In genomic region chr8:122269404-122269803, GRCm38 (mm10) we compare ENCODE assay signal across 8 mouse cellular contexts. TPM values are rescaled to one million over a fixed set of nuclear protein-coding genes. Genes with fewer than 3 reads are reported as not detected.
A peak's percentile ranks its signal among the peaks of the same experiment; 100 is the strongest.
DNase-seq lines count a peak whose midpoint lies in the region; ATAC-seq and TF ChIP-seq lines count a peak whose summit lies in the region.

No protein-coding gene starts in this region.

- H3K36me3 ChIP-seq in forebrain, postnatal 0 days (ENCODE audit: insufficient read depth), result no peaks in the 10 kb centered on the region
- H3K36me3 ChIP-seq in hindbrain, embryonic 13.5 days, result no peaks in the 10 kb centered on the region

- H3K9me3 ChIP-seq in forebrain, postnatal 0 days (ENCODE audit: low read length), result no peaks in the 10 kb centered on the region
- H3K9me3 ChIP-seq in hindbrain, embryonic 13.5 days, result no peaks in the 10 kb centered on the region

- peak overlapping the region; percentile 51 for H3K9ac ChIP-seq in forebrain, postnatal 0 days
- H3K9ac ChIP-seq in hindbrain, embryonic 13.5 days, result peak overlapping the region; percentile 67

- WGBS in cerebellum, adult 2 months, result 10% methylated on average over 21 of the region's 21 CpGs
- WGBS in forebrain, postnatal 0 days, result 5% methylated on average over 21 of the region's 21 CpGs
- WGBS in hindbrain, embryonic 13.5 days, result 2% methylated on average over 21 of the region's 21 CpGs

- peak; percentile 97 for TF ChIP-seq CTCF in cerebellum, adult 2 months (IDR thresholded peaks at IDR 0.05; ENCODE audit: borderline replicate concordance, insufficient read depth, low read depth, low read length)
- TF ChIP-seq CTCF in forebrain, postnatal 0 days (IDR thresholded peaks at IDR 0.05; ENCODE audit: low read depth), result peak; percentile 99

- ATAC-seq in forebrain, postnatal 0 days, result peak; percentile 83
- peak; percentile 50 for ATAC-seq in hindbrain, embryonic 13.5 days (ENCODE audit: low FRiP score)

- DNase-seq in NIH3T3 (ENCODE audit: low read depth), result peak; percentile 69
- peak; percentile 80 to 89 for DNase-seq in cerebellum, adult 2 months
- peak; percentile 89 for DNase-seq in forebrain, postnatal 0 days
- peak; percentile 82 to 83 for DNase-seq in layer of hippocampus, postnatal 36 days
- peak; percentile 65 for DNase-seq in lung, postnatal 25 days (ENCODE audit: low spot score)
- peak; percentile 65 for DNase-seq in retina, postnatal 7 days (ENCODE audit: low read depth, low spot score)
- DNase-seq in urinary bladder, adult 2 months (ENCODE audit: low spot score), result peak; percentile 74

- H3K4me2 ChIP-seq in forebrain, postnatal 0 days (ENCODE audit: low read depth), result peak overlapping the region; percentile 61
- peak overlapping the region; percentile 69 for H3K4me2 ChIP-seq in hindbrain, embryonic 13.5 days

- H3K4me1 ChIP-seq in cerebellum, adult 2 months (ENCODE audit: control insufficient read depth, insufficient read depth, low read length), result peaks cover 34% of the 10 kb centered on the region
- no peaks in the 10 kb centered on the region; the same call in 1 of the 2 replicates for H3K4me1 ChIP-seq in forebrain, postnatal 0 days (ENCODE audit: insufficient read depth)
- H3K4me1 ChIP-seq in hindbrain, embryonic 13.5 days (replicated peaks), result peaks cover 27% of the 10 kb centered on the region

- TF ChIP-seq POLR2A in cerebellum, adult 2 months (IDR thresholded peaks at IDR 0.05; ENCODE audit: borderline replicate concordance, insufficient read depth, low read length), result no peak

- peak overlapping the region; percentile 52 for H3K4me3 ChIP-seq in cerebellum, adult 2 months (replicated peaks; ENCODE audit: insufficient read depth, low read depth, low read length)
- peak overlapping the region; percentile 36 for H3K4me3 ChIP-seq in forebrain, postnatal 0 days (ENCODE audit: low read depth, low read length)
- H3K4me3 ChIP-seq in hindbrain, embryonic 13.5 days, result peak overlapping the region; percentile 40

- no peak overlapping the region for H3K27ac ChIP-seq in cerebellum, adult 2 months (ENCODE audit: insufficient read depth, low read length)
- H3K27ac ChIP-seq in forebrain, postnatal 0 days (ENCODE audit: low read depth, low read length), result no peak overlapping the region
- no peak overlapping the region for H3K27ac ChIP-seq in hindbrain, embryonic 13.5 days

- no peaks in the 10 kb centered on the region for H3K27me3 ChIP-seq in cerebellum, adult 2 months (ENCODE audit: control insufficient read depth, insufficient read depth, low read length)
- H3K27me3 ChIP-seq in forebrain, postnatal 0 days (ENCODE audit: insufficient read depth, low read length), result no peaks in the 10 kb centered on the region
- H3K27me3 ChIP-seq in hindbrain, embryonic 13.5 days, result peaks cover 41% of the 10 kb centered on the region

RNA-seq across cellular contexts. Expression of gene Zfpm1, which starts 12.5 kb away (rescaled TPM):
- polyA plus RNA-seq in cerebellum, adult 2 months (2012; rRNA removed), result 19.6 and 20.1 TPM in 2 replicates
- 9.5 and 10.1 TPM in 2 replicates for total RNA-seq in forebrain, postnatal 0 days (2014; rRNA removed)
- polyA plus RNA-seq in forebrain, postnatal 0 days (2015; fragmentation: Nextera tagmentation; extraction: Ambion mirVana), result 0.87 and 1.1 TPM in 2 replicates
- 1.4 and 1.5 TPM in 2 replicates for polyA plus RNA-seq in hindbrain, embryonic 13.5 days (2015; fragmentation: Nextera tagmentation; extraction: Ambion mirVana)
- total RNA-seq in layer of hippocampus, postnatal 36 days (2021), result 10 to 100 TPM; 34.7 to 36.9 TPM
- polyA plus RNA-seq in urinary bladder, adult 2 months (2012; rRNA removed), result 13.2 and 16.2 TPM in 2 replicates
